Mouse (Mus musculus) brown adipose tissue, adult 24 weeks (tissue): ENCODE measurements around the gene Lmtk2. TPM values are rescaled to one million over a fixed set of nuclear protein-coding genes. Genes with fewer than 3 reads are reported as not detected.
A peak's percentile ranks its signal among the peaks of the same experiment; 100 is the strongest.

Experiments
- H3K27ac ChIP-seq: fragments of 200-500 bp; replicated peaks from 2 replicates; pipeline ENCODE4 v1.5.1; 2012; ENCODE audit warnings: low read depth, mild to moderate bottlenecking, low read length
- H3K4me1 ChIP-seq: fragments of 200-500 bp; 2 replicates; pipeline ENCODE4 v1.6.1; 2012; ENCODE audit warnings: low read length, mixed read lengths; ENCODE audit not compliant: control insufficient read depth, insufficient read depth, insufficient read length
- H3K4me3 ChIP-seq: fragments of 200-500 bp; 2 replicates; pipeline ENCODE4 v1.5.1; 2012; ENCODE audit warnings: low read depth, mild to moderate bottlenecking, low read length, moderate library complexity; ENCODE audit not compliant: insufficient read depth
- polyA plus RNA-seq: library from polyadenylated mRNA; stranded (reverse); fragments of >200 nt; gene quantifications from 2 replicates; pipeline ENCODE4 v1.2.4, GENCODE M21; 2012; ENCODE audit not compliant: missing spikeins, insufficient read depth, insufficient read length

Gene Lmtk2
- polyA plus RNA-seq, 1 experiment, result 18.5 TPM

DNA sequence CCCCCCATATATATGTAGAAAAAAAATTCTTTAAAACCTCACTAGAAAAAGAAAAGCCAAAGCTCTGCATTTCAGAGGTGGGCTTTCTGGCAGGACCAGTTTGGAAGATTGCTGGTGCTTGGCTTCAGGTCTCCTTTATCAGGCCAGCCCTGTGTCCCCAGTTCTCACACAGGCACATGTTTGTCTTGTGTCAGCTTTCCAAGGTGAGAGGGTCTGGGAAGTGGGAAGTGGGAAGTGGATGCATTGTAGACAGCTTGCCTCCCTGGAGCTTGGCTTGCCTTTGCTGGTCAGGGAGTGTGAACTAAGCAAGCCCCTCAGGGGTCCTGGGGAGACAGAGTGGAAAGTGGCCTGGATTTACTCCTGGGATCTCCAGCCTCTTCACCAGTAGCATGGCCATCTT is 21.3 kb downstream of the Lmtk2 start:
- no peak overlapping the region for H3K27ac ChIP-seq
- H3K4me1 ChIP-seq, result peaks cover 9% of the 10 kb centered on the region; the same call in 1 of the 2 replicates
- no peak overlapping the region for H3K4me3 ChIP-seq

DNA sequence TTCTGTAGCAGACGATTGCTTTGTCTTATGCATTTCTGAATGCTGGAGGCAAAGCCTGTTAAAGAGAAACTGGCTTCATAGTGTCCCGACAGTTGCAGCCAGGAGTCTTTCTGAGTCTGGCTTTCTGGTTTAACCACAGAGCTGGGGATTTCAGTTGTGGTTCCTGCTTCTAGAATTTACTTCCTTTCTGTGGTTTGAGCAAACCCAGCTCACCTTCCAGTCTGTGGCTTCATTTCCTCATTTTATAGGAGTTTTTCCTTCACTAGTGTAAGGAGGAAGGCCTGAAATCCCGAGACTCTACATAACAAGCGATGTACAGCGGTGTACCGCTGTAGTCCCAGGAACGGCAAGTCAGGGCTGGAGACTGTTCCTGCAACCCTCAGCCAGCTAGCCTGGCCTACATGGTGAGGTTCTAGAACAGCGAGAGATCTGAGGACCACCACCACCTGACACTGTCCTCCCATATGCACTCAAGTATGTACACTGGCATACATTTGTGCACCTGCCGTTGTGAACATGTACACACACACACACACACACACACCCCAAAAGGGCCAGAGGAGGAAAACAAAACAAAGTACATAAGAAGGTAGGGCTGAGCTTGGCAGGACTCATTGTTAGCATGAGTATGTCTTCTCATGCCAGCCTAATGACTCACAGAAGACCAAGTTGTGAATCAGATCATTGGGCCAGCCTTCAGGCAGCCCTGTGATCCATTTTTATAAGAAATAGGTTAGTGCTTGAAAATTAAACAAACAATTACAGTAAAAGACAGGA is 25.9 kb downstream of the Lmtk2 start:
- peaks cover 2% of the 10 kb centered on the region; the same call in 1 of the 2 replicates for H3K4me1 ChIP-seq
- H3K27ac ChIP-seq, result no peak overlapping the region
- no peak overlapping the region for H3K4me3 ChIP-seq

DNA sequence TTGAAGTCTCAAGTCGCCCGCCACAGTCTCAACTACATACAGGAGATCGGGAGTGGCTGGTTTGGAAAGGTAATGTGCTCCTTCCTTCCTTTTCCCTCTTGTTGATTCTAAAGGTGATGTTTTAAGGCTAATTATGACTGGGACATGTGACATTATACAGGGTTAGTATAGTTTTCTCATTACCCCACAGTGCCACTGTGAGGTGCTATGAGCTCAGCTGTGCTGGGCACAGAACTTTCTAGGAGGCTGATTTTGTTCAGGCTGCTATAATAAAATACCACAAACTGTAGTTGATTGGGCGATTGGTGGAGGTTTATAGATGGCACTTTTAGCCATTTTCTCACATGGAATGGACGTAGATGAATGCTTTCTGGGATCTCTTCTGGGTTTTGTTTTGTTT is 43.3 kb downstream of the Lmtk2 start:
- no peak overlapping the region for H3K27ac ChIP-seq
- H3K4me3 ChIP-seq, result no peak overlapping the region
- no peaks in the 10 kb centered on the region for H3K4me1 ChIP-seq

DNA sequence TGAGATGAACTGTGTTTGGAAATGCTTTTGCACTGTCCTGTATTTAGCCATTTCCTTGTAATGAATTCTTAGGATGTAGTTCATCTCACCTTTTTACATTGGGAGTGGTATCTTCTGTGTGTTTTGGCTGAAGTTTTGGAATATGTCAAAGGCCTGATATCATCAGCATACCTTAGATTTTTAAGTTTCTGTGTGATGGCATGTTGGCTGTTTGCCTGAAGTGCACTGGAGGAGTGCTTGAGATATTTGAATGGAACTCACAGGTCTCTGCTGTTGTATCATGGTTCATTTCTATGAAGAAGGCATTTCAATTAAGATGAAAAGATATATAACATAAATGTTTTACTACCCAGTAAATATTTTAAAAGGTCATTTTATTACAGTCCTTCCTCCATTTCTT is 46.7 kb downstream of the Lmtk2 start:
- Histone ChIP-seq H3K4me3 (no peak overlapping the region), H3K27ac (no peak overlapping the region), H3K4me1 (no peaks in the 10 kb centered on the region)

DNA sequence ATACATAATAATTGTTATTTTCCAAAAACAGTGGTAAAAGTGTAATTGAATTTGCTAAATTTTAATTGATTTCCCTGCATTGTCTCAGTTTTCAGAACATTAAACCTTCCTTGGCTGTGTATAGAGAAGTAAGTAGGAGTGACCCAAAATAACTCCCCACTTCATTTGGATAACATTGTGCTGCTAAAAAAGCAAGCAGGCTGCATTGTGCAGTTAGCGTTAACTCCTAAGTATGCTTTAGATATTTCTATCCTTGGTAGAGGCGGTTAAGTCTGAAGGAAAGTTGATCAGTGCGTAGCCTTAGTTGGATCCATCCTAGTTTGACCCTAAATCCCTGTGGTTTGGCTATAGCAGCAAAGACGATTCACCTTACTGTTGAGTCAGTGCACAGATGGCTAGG is 49.3 kb downstream of the Lmtk2 start:
- H3K4me3 ChIP-seq, result no peak overlapping the region
- H3K4me1 ChIP-seq, result no peaks in the 10 kb centered on the region
- no peak overlapping the region for H3K27ac ChIP-seq

DNA sequence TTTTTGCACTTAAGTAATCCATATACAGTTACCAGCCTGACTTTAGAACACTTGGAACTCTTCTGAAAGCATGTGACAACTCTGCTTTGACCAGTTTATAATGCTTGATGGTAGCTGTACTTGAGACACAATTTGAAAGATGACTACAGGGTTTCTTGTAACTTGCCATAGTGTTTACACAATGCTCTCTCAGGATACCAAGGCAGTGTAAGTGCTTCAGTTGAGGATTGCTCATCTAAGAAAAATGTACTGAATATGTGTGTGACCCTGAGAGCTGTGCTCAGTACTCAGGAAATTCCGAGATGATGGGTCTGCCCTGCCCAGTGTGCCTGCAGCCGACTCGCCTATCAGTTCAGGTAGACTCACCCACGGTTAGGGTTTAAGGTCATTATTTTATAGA is 51.0 kb downstream of the Lmtk2 start:
- H3K4me3 ChIP-seq, result no peak overlapping the region
- no peak overlapping the region for H3K27ac ChIP-seq
- H3K4me1 ChIP-seq, result no peaks in the 10 kb centered on the region

DNA sequence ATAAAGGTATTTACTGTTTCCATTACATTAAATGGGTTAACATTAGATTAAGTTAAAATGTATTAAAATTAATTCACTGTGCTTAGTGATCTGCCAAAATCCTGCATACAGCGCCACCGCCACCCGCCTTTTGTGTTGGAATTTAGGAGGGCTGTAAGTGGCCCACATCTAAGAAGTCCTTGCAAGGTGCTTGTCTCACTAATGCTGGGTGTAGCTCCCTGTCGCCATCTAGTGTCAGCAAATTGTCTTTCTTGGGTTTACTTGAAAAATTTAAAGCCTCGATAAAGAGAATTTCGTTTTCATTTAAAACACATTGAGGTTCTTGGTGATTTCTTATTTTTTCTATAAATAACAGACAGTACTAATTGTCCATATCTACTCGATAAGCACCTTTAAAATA is 54.3 kb downstream of the Lmtk2 start:
- no peak overlapping the region for H3K27ac ChIP-seq

DNA sequence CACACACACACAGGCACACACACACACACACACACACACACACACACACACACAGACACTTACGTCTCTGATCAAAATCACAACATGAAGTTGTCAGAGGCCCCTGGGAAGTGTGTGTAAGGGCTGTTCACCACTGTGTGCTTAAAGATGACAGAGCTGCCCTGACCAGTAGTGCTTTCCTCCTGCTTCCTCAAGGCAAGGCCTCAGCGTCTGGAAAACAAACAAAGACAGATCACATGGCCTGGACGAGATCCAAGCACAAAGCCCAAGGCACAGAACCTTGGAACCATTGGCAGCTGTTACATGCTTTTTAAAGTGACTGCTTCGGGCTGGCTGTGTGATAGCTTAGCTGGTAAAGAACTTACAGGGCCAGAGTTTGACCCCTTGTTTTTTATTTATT is 58.4 kb downstream of the Lmtk2 start:
- H3K4me3 ChIP-seq, result no peak overlapping the region
- H3K4me1 ChIP-seq, result peaks cover 11% of the 10 kb centered on the region; the same call in 1 of the 2 replicates
- peak overlapping the region; percentile 47; the same call in 1 of the 2 replicates for H3K27ac ChIP-seq

More for the DNA sequence above, 54.3 kb downstream of the Lmtk2 start:
- H3K4me3 ChIP-seq, result no peak overlapping the region
- H3K4me1 ChIP-seq, result peaks cover 11% of the 10 kb centered on the region; the same call in 1 of the 2 replicates

DNA sequence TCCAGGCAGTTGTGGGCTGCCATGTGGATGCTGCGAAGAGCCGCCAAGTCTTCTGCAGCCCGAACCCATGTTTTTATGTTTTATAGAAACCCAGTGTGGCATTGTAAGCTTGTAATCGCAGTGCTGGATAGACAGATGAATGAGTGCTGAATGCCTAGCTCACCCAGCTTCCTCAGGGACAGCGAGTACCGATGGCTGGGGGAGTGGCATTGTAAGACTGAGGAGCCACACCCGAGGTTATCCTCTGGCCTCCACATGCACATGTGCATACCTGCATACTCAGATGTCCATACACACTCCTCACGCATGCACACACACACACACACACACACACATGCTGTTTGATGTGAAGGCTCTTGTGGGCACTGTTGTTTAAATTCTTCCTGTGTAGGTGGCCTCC is 58.9 kb downstream of the Lmtk2 start:
- no peak overlapping the region for H3K4me3 ChIP-seq
- peak overlapping the region; percentile 43; the same call in 1 of the 2 replicates for H3K27ac ChIP-seq
- H3K4me1 ChIP-seq, result peaks cover 11% of the 10 kb centered on the region; the same call in 1 of the 2 replicates

DNA sequence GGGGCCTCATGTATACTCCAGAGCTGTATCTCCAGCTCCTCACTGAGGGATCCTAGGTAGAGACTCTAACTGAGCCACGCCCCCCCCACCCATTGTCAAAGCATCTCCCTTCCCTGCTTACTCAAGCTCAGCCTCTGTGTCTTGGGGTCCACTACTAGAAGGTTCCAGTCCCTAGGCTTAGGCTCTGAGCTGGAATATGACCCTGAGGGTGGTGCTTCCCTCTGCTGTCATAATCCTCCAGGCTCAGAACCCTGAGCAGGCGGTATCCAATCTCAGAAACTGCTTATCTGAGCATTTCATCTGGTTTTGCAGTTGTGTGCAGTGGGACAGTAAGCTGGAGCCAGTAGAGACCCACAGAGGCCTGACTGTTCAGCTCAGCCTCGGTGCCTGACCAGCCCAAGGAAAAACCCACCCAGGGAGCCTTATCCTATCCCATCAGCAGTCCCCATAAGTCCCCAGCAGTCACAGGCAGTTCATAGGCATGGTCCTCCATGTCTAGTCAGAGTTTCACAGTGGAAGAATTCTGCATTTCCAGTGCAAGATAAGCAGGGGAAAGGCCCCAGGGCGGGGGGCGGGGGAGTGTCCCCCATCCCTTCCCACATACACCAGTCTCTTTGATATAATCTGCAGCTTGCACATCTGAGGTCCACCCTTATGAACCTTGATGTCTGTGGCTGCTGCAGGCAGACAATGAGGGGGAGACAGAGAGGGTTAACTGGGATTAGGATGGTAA is 62.0 kb downstream of the Lmtk2 start:
- no peak overlapping the region for H3K27ac ChIP-seq
- peaks cover 6% of the 10 kb centered on the region; the same call in 1 of the 2 replicates for H3K4me1 ChIP-seq
- H3K4me3 ChIP-seq, result no peak overlapping the region

DNA sequence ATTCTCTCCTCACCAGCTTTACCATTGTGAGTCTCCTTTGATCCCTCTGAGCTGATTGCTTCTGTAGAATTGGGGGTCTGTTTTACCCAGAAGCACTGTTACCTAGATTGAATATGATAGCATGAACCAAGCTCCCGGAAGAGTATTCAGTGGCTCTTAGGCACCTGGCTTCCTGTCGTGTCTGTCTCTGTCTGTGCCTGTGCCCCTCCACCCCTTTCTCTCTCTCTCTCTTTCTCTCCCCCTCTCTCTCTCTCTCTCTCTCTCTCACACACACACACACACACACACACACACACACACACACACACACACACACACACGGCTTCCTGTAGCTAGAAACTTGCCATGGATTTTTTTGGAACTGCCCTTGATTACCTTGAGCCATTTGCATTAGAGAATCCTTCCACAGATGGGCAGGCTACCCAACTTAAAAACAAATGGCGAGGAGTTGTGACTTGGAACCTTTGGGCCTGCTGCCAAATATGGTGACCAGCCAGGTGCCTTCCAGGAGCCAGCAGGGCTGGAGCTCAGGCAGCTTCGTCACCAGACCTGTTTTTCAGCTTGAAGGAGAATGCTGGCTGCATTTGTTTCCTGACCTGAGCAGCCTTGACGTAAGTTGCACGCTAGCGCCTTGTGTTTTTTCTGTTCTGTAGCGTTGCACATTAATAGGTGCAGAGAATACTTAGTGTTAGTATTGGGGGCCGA is 62.7 kb downstream of the Lmtk2 start:
- Histone ChIP-seq H3K4me1 (peaks cover 4% of the 10 kb centered on the region; the same call in 1 of the 2 replicates), H3K4me3 (no peak overlapping the region), H3K27ac (0 out of 2 replicates have a peak overlapping the region, but pooled peaks have one; percentile 23)

DNA sequence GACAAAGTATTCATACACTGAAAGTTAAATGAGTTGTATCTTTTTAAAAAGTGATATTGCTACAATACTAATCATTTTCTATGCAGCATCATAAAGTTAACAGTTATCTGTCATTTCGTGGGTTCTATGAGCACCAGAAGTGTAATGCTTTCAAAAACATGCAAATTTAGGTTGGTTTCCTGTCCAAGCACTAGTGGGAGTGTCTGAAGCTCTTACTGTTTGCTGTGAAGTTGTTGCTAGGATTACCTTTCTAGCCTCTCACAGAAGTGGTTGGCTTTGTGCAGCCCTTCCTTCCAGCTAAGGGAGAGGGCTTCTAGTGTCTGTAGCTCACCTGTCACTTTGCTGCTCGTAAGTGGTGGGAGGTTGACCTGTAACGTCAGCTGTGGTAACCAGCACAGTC is 65.5 kb downstream of the Lmtk2 start:
- Histone ChIP-seq H3K4me3 (no peak overlapping the region), H3K27ac (no peak overlapping the region), H3K4me1 (no peaks in the 10 kb centered on the region)

DNA sequence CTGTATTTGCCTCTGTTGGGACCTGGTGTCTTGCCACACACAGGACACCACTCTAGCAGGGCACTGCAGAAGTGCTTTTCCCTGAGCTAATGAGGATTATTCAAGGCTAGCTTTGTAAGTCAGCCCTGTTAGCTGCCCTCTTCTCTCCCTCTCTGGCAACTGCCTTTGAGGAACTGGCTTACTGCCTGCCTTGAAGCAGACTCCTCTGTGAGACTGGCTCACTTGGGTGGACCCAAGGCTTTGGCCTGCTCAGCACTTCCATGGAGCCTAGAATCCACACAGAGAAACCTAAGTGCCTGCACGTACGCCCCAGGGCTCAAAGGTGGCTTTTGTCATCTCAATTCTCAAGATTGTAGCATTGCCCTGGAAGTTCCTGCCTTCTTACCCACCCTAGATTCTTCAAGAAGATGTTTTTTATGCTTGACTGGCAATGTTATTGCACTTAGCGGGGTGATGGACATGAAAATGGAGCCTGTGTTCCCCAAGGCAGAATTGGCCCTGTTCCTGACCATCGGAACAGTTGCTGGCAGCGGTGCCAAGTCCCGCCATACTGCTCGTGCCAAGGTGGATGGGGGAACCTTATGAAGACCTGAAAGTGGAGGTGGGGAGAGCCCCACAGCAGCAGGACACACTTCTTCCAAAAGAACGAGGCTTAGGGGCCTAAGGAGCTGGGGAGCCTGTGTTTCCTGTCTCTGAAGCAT is 69.2 kb downstream of the Lmtk2 start:
- Histone ChIP-seq H3K27ac (no peak overlapping the region), H3K4me3 (no peak overlapping the region), H3K4me1 (no peaks in the 10 kb centered on the region)

DNA sequence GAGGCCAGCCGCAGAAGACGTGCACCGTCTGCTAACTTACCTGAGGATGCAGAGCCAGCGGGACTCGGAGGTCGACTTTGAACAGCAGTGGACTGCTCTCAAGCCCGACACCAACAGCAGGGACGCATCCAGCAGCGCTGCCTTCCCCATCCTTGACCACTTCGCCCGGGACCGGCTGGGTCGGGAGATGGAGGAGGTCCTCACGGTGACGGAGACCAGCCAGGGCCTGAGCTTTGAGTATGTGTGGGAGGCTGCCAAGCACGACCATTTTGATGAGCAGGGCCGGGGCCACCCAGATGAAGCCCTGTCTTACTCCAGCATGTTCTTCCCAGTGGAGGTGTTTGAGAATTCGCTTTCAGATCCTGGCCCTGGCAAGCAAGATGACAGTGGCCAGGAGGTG is 73.4 kb downstream of the Lmtk2 start:
- H3K4me3 ChIP-seq, result no peak overlapping the region
- no peak overlapping the region for H3K27ac ChIP-seq
- H3K4me1 ChIP-seq, result no peaks in the 10 kb centered on the region

DNA sequence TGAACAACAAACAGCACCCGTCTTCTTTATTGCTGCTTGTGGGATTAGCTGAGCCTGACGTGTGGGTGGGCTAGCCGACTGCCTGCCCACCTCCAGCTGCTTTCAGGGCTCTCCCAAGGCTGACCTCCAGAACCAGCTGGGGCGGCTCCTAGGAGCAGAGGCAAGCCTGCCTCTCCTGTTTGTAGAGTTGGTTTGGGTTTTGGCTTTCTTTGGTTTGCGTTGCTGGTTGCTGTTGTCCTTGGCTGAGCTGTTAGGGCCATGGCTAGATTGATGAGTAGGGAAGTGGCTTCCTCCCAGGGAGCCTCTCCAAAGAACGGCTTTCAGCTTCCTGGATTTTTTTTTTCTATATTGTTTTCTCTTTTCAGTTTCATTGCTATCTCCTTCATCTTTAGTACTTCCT is 78.0 kb downstream of the Lmtk2 start:
- Histone ChIP-seq H3K4me1 (no peaks in the 10 kb centered on the region), H3K27ac (no peak overlapping the region)

More for the DNA sequence above, 78.0 kb downstream of the Lmtk2 start:
- no peak overlapping the region for H3K4me3 ChIP-seq
